Mouse (Mus musculus): ENCODE data around the gene Cd79a. TPM values are rescaled to one million over a fixed set of nuclear protein-coding genes. Genes with fewer than 3 reads are reported as not detected.

Gene Cd79a
- polyA plus RNA-seq, 2 experiments, result 1.0 to 2.0 TPM

- 33% methylated on average over 13 of the region's 13 CpGs for WGBS (ENCODE audit: insufficient replicate concordance)
- H3K4me1 ChIP-seq (replicated peaks; ENCODE audit: control insufficient read depth in 2 of 2, insufficient read depth in 2 of 2, low read length in 1 of 2), result peaks cover 16 to 32% of the 10 kb centered on the region in 2 experiments
- no peak overlapping the region for H3K4me3 ChIP-seq (ENCODE audit: insufficient read depth in 1 of 2, low read depth in 2 of 2, low read length in 2 of 2)
- no peaks in the 10 kb centered on the region for H3K27me3 ChIP-seq (ENCODE audit: control insufficient read depth, insufficient read depth, low read length)
- no peak overlapping the region for H3K27ac ChIP-seq
- H3K9me3 ChIP-seq (ENCODE audit: control insufficient read depth, low read length), result no peaks in the 10 kb centered on the region
- ATAC-seq (ENCODE audit: insufficient read depth), result no peak
- no peak for DNase-seq (ENCODE audit: low read depth in 3 of 3, low spot score in 3 of 3)
- peak overlapping the region; percentile 38; the same call in 1 of the 2 replicates for H3K4me2 ChIP-seq (ENCODE audit: low read depth)
- no peak overlapping the region for H3K9ac ChIP-seq (replicated peaks)
- no peak for TF ChIP-seq EP300 (IDR thresholded peaks at IDR 0.05; ENCODE audit: low read depth)
- TF ChIP-seq CTCF (IDR thresholded peaks at IDR 0.05; ENCODE audit: low read depth), result no peak
- no peaks in the 10 kb centered on the region; the same call in 1 of the 2 replicates for H3K36me3 ChIP-seq (replicated peaks; ENCODE audit: control insufficient read depth, insufficient read depth, low read depth)
These were observed 10.1 kb downstream of the Cd79a start for GRCm38 (mm10) chr7:24907211-24907748.

GRCm38 (mm10) chr7:24912480-24912879 lies 15.3 kb downstream of the Cd79a start:
- no peak for TF ChIP-seq EP300 (IDR thresholded peaks at IDR 0.05; ENCODE audit: low read depth)
- no peak for TF ChIP-seq CTCF (IDR thresholded peaks at IDR 0.05; ENCODE audit: low read depth)
- H3K4me1 ChIP-seq (replicated peaks; ENCODE audit: control insufficient read depth in 2 of 2, insufficient read depth in 2 of 2, low read length in 1 of 2), result no peaks in the 10 kb centered on the region
- H3K4me3 ChIP-seq (ENCODE audit: insufficient read depth in 1 of 2, low read depth in 2 of 2, low read length in 2 of 2), result no peak overlapping the region
- no peak overlapping the region for H3K9ac ChIP-seq (replicated peaks)
- 92% methylated on average over 14 of the region's 14 CpGs for WGBS (ENCODE audit: insufficient replicate concordance)
- H3K36me3 ChIP-seq (replicated peaks; ENCODE audit: control insufficient read depth, insufficient read depth, low read depth), result peaks cover 7% of the 10 kb centered on the region
- DNase-seq (ENCODE audit: low read depth in 3 of 3, low spot score in 3 of 3) (no peak), ATAC-seq (ENCODE audit: insufficient read depth) (no peak)
- no peaks in the 10 kb centered on the region for H3K9me3 ChIP-seq (ENCODE audit: control insufficient read depth, low read length)
- H3K27ac ChIP-seq, result no peak overlapping the region
- H3K4me2 ChIP-seq (ENCODE audit: low read depth), result no peak overlapping the region
- no peaks in the 10 kb centered on the region for H3K27me3 ChIP-seq (ENCODE audit: control insufficient read depth, insufficient read depth, low read length)

- Histone ChIP-seq H3K9ac (replicated peaks) (no peak overlapping the region), H3K4me2 (ENCODE audit: low read depth) (no peak overlapping the region), H3K36me3 (replicated peaks; ENCODE audit: control insufficient read depth, insufficient read depth, low read depth) (peaks cover 50% of the 10 kb centered on the region), H3K27ac (no peak overlapping the region), H3K9me3 (ENCODE audit: control insufficient read depth, low read length) (no peaks in the 10 kb centered on the region), H3K27me3 (ENCODE audit: control insufficient read depth, insufficient read depth, low read length) (no peaks in the 10 kb centered on the region), H3K4me3 (ENCODE audit: insufficient read depth in 1 of 2, low read depth in 2 of 2, low read length in 2 of 2) (no peak overlapping the region), H3K4me1 (replicated peaks; ENCODE audit: control insufficient read depth in 2 of 2, insufficient read depth in 2 of 2, low read length in 1 of 2) (no peaks in the 10 kb centered on the region)
- 87% methylated on average over 20 of the region's 20 CpGs for WGBS (ENCODE audit: insufficient replicate concordance)
- DNase-seq (ENCODE audit: low read depth in 3 of 3, low spot score in 3 of 3), result no peak
- ATAC-seq (ENCODE audit: insufficient read depth), result no peak
- TF ChIP-seq EP300 (IDR thresholded peaks at IDR 0.05; ENCODE audit: low read depth) (no peak), CTCF (IDR thresholded peaks at IDR 0.05; ENCODE audit: low read depth) (no peak)
These were observed 21.7 kb downstream of the Cd79a start for GRCm38 (mm10) chr7:24918763-24919323.

GRCm38 (mm10) chr7:24919728-24920127 lies 22.5 kb downstream of the Cd79a start:
- H3K4me1 ChIP-seq (replicated peaks; ENCODE audit: control insufficient read depth in 2 of 2, insufficient read depth in 2 of 2, low read length in 1 of 2), result no peaks in the 10 kb centered on the region
- H3K36me3 ChIP-seq (replicated peaks; ENCODE audit: control insufficient read depth, insufficient read depth, low read depth), result peaks cover 55% of the 10 kb centered on the region
- no peak overlapping the region for H3K4me3 ChIP-seq (ENCODE audit: insufficient read depth in 1 of 2, low read depth in 2 of 2, low read length in 2 of 2)
- no peak overlapping the region for H3K9ac ChIP-seq (replicated peaks)
- WGBS (ENCODE audit: insufficient replicate concordance), result 80% methylated on average over 9 of the region's 9 CpGs
- no peak for TF ChIP-seq CTCF (IDR thresholded peaks at IDR 0.05; ENCODE audit: low read depth)
- no peak for TF ChIP-seq EP300 (IDR thresholded peaks at IDR 0.05; ENCODE audit: low read depth)
- DNase-seq (ENCODE audit: low read depth in 3 of 3, low spot score in 3 of 3) (no peak), ATAC-seq (ENCODE audit: insufficient read depth) (no peak; the same call in 1 of the 2 replicates)
- no peaks in the 10 kb centered on the region for H3K27me3 ChIP-seq (ENCODE audit: control insufficient read depth, insufficient read depth, low read length)
- H3K27ac ChIP-seq, result no peak overlapping the region
- H3K4me2 ChIP-seq (ENCODE audit: low read depth), result no peak overlapping the region
- H3K9me3 ChIP-seq (ENCODE audit: control insufficient read depth, low read length), result no peaks in the 10 kb centered on the region

- Histone ChIP-seq H3K4me3 (ENCODE audit: insufficient read depth in 1 of 2, low read depth in 2 of 2, low read length in 2 of 2) (no peak overlapping the region), H3K36me3 (replicated peaks; ENCODE audit: control insufficient read depth, insufficient read depth, low read depth) (no peaks in the 10 kb centered on the region), H3K27me3 (ENCODE audit: control insufficient read depth, insufficient read depth, low read length) (peaks cover 53% of the 10 kb centered on the region), H3K4me1 (replicated peaks; ENCODE audit: control insufficient read depth in 2 of 2, insufficient read depth in 2 of 2, low read length in 1 of 2) (no peaks in the 10 kb centered on the region), H3K4me2 (ENCODE audit: low read depth) (no peak overlapping the region), H3K27ac (no peak overlapping the region), H3K9me3 (ENCODE audit: control insufficient read depth, low read length) (no peaks in the 10 kb centered on the region), H3K9ac (replicated peaks) (no peak overlapping the region)
- 34% methylated on average over 6 of the region's 6 CpGs for WGBS (ENCODE audit: insufficient replicate concordance)
- no peak for ATAC-seq (ENCODE audit: insufficient read depth)
- no peak for TF ChIP-seq EP300 (IDR thresholded peaks at IDR 0.05; ENCODE audit: low read depth)
- TF ChIP-seq CTCF (IDR thresholded peaks at IDR 0.05; ENCODE audit: low read depth), result no peak
- no peak for DNase-seq (ENCODE audit: low read depth in 3 of 3, low spot score in 3 of 3)
These were observed 33.3 kb downstream of the Cd79a start for GRCm38 (mm10) chr7:24930475-24930874.
